8 mouse cellular contexts compared by ENCODE assay signal in the genomic region with DNA sequence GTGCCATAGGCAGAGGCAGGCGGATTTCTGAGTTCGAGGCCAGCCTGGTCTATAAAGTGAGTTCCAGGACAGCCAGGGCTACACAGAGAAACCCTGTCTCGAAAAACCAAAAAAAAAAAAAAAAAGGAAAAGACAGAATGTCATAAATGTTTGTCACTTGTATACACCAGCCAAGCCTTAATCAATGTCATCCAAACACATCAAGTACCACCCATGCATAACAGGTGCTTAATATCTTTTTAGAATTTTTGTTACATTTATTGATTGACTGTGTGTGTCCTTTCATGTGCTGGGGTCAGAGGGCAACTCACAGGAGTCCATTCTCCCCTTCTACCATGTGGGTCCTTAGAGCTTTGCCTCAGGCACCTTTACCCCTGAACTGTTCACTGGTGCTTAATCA. TPM values are rescaled to one million over a fixed set of nuclear protein-coding genes. Genes with fewer than 3 reads are reported as not detected.
DNase-seq lines count a peak whose midpoint lies in the region; ATAC-seq and TF ChIP-seq lines count a peak whose summit lies in the region.

A gene (minus strand): TSS at position 101 of the 400 bp plus-strand sequence.

- intact Hi-C loops in gastrocnemius, adult 2 months (cut with DNase I): loop anchor here (10.0 kb wide), 1 partner anchor 675 kb away; no protein-coding TSS in a partner anchor

- peaks cover 21% of the 10 kb centered on the region for H3K4me1 ChIP-seq in lung, embryonic 15.5 days
- H3K4me1 ChIP-seq in cortical plate, adult 2 months (ENCODE audit: control insufficient read depth, insufficient read depth, low read length): no peaks in the 10 kb centered on the region; the same call in 1 of the 2 replicates
- peaks cover 23% of the 10 kb centered on the region for H3K4me1 ChIP-seq in liver, postnatal 0 days (ENCODE audit: insufficient read depth)

- H3K36me3 ChIP-seq in lung, embryonic 15.5 days: no peaks in the 10 kb centered on the region
- H3K36me3 ChIP-seq in liver, postnatal 0 days (replicated peaks; ENCODE audit: insufficient read depth, low read length): no peaks in the 10 kb centered on the region

- TF ChIP-seq POLR2A in cortical plate, adult 2 months (IDR thresholded peaks at IDR 0.05; ENCODE audit: extremely low read depth, insufficient read depth, low read length): no peak

- H3K4me2 ChIP-seq in lung, embryonic 15.5 days: peak within 1 kb of the TSS; percentile 33
- peak within 1 kb of the TSS; percentile 74 for H3K4me2 ChIP-seq in liver, postnatal 0 days (ENCODE audit: low read depth, low read length)

- H3K4me3 ChIP-seq in gastrocnemius, adult 2 months: peak within 1 kb of the TSS; percentile 91
- H3K4me3 ChIP-seq in lung, embryonic 15.5 days: peak within 1 kb of the TSS; percentile 12; the same call in 1 of the 2 replicates
- no peak within 1 kb of the TSS for H3K4me3 ChIP-seq in cortical plate, adult 2 months (ENCODE audit: insufficient read depth, low read length)
- H3K4me3 ChIP-seq in liver, postnatal 0 days (ENCODE audit: low read depth, low read length): peak within 1 kb of the TSS; percentile 74

- no peaks in the 10 kb centered on the region for H3K27me3 ChIP-seq in lung, embryonic 15.5 days
- H3K27me3 ChIP-seq in liver, postnatal 0 days (ENCODE audit: insufficient read depth, low read length): no peaks in the 10 kb centered on the region

- peak within 1 kb of the TSS; percentile 95 for H3K27ac ChIP-seq in gastrocnemius, adult 2 months
- no peak within 1 kb of the TSS; the same call in 1 of the 2 replicates for H3K27ac ChIP-seq in lung, embryonic 15.5 days
- peak within 1 kb of the TSS; percentile 7; the same call in 1 of the 2 replicates for H3K27ac ChIP-seq in cortical plate, adult 2 months (ENCODE audit: insufficient read depth, low read length)
- peak within 1 kb of the TSS; percentile 80 for H3K27ac ChIP-seq in liver, postnatal 0 days (ENCODE audit: low read depth)

- TF ChIP-seq EP300 in liver, postnatal 0 days (IDR thresholded peaks at IDR 0.05; ENCODE audit: low read depth): no peak

- H3K9ac ChIP-seq in lung, embryonic 15.5 days: no peak within 1 kb of the TSS
- H3K9ac ChIP-seq in liver, postnatal 0 days (replicated peaks): peak within 1 kb of the TSS; percentile 71

- DNase-seq in gastrocnemius, adult 2 months: no peak
- DNase-seq in gastrocnemius, postnatal 25 days: no peak
- DNase-seq in lung, postnatal 4 days: no peak
- DNase-seq in liver, postnatal 0 days: no peak
- DNase-seq in frontal cortex, postnatal 25 days (ENCODE audit: low spot score in 2 of 2): no peak
- DNase-seq in cerebellum, postnatal 36 days: no peak

- no peak for TF ChIP-seq CTCF in gastrocnemius, adult 2 months (IDR thresholded peaks at IDR 0.05)
- TF ChIP-seq CTCF in cortical plate, adult 2 months (IDR thresholded peaks at IDR 0.05; ENCODE audit: extremely low read depth, insufficient read depth, low read length): no peak
- TF ChIP-seq CTCF in liver, postnatal 0 days (IDR thresholded peaks at IDR 0.05; ENCODE audit: low read depth): no peak

- no peak for ATAC-seq in lung, embryonic 15.5 days (ENCODE audit: borderline replicate concordance, extremely low read depth, low FRiP score, low TSS enrichment)
- ATAC-seq in liver, postnatal 0 days: no peak

- WGBS in lung, embryonic 15.5 days: 71% methylated on average over 3 of the region's 3 CpGs
- WGBS in liver, postnatal 0 days (ENCODE audit: insufficient replicate concordance): 74% methylated on average over 2 of the region's 3 CpGs

- H3K9me3 ChIP-seq in lung, embryonic 15.5 days: no peaks in the 10 kb centered on the region
- H3K9me3 ChIP-seq in liver, postnatal 0 days (ENCODE audit: low read length): no peaks in the 10 kb centered on the region

RNA-seq across cellular contexts. Expression of the gene that starts here (rescaled TPM):
- 1 to 10 TPM in 1 of 2 experiments, under 1 TPM in 1; 0.97 to 1.2 TPM for total RNA-seq in gastrocnemius, adult 2 months (2021)
- under 1 TPM; 0.99 to 1.00 TPM for total RNA-seq in gastrocnemius, postnatal 25 days (2021)
- 2.5 and 3.6 TPM in 2 replicates for polyA plus RNA-seq in lung, embryonic 15.5 days (2015; fragmentation: Nextera tagmentation; extraction: Ambion mirVana)
- 0.87 and 1.1 TPM in 2 replicates for polyA plus RNA-seq in cortical plate, adult 2 months (2012; rRNA removed)
- 6.3 and 7.4 TPM in 2 replicates for polyA plus RNA-seq in liver, postnatal 0 days (2015; fragmentation: Nextera tagmentation; extraction: Ambion mirVana)
